Mouse (Mus musculus) bone marrow macrophage, adult 2 months (primary cell): Measurements from ENCODE around the gene Gm20388.
"Not testable (repeated sequence)": the region's sequence is repeated elsewhere in the genome, so short reads cannot be mapped to it uniquely, and the experiment has no call there.

Experiments used
- CTCF ChIP-seq: IDR thresholded peaks from 2 replicates; pipeline ENCODE4 v1.5.1; 2012; ENCODE audit warnings: low read depth, mild to moderate bottlenecking, low read length, moderate library complexity
- POLR2A ChIP-seq: IDR thresholded peaks from 2 replicates; pipeline ENCODE4 v1.6.1; 2012; ENCODE audit warnings: mild to moderate bottlenecking, low read depth, low read length, borderline replicate concordance

DNA sequence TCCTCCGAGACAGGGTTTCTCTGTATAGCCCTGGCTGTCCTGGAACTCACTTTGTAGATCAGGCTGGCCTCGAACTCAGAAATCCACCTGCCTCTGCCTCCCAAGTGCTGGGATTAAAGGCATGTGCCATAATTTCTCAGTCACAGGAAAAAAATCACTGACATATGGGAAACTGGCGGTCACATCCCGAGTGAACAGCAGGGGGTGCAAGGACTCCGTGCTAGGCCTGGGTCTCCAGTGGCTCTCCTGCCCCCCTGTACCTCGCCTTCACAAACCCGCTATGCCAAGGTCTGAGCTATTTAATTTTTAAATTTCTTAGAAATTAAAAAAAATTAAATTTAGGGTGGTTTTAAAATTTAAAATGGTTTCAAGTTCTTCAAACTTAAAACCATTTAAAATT, 769.8 kb downstream of the Gm20388 start:
- TF ChIP-seq POLR2A = not testable (repeated sequence)
- TF ChIP-seq CTCF = peak; percentile 59; the same call in 1 of the 2 replicates
